Mouse (Mus musculus) embryo, embryonic 9.5 days (tissue): ENCODE results near the gene Tmem144.
A peak's percentile ranks its signal among the peaks of the same experiment; 100 is the strongest.

Source experiments
- DNase-seq: peaks from one replicate; pipeline ENCODE4 v3.0.0-alpha.2; 2017; ENCODE audit errors: extremely low spot score

Gene Tmem144

DNA sequence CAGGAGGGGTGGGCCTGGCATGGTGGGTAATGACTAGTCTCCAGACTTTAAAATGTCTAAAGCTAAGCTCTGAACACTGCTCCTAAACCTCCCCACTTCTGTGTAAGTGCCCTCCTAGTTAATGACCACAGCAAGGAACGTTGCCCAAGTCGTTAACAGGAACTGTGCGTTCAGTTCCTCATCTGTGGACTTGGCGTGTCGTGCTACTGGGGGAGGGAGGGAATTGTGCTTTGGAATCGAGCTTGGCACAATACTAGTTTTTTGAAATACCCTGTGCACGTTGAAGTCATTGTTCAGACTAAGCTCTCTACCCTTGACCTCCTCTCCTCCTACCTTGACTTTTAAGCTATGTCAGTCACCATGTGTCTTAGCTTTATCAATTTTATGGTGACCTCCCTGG, 12.3 kb upstream of the Tmem144 start:
- no peak for DNase-seq

DNA sequence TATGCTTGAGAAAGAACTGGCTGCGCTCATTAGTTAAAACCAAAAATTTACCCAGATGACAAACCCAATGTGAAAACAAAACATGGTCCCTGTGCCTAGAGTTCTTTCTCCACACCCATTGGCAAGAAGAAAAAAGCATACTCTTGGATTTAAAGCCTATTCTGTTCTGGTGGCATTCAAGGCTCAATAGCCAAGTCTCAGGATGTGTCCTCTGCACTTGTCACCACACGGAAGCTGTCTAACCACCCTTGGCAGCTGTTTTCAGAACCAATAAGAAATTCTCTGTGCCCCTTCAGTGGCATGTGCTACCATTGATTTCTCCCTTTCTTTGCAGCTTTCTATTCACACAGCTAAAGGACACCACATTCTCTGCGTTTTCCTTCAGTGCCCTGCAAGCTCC, 5.6 kb upstream of the Tmem144 start:
- DNase-seq, result no peak

DNA sequence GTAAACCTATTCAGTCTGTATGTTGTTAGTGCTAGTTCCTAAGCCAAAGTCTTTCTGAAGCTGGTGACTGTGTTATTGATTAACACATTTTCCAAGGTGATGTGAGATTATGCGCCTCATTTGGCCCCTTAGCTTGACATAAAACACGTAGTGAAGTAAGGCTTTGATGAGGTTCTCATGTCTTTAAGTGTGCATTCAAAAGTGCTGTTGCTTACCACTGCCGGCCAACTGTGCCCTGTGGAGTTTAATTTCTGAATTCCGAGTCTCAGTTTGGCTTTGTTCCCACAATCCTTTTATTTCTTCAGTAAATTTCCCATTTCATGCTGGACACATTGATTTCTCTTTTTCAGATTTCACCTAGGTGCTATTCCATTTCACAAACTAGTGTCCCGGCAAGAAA, 5.2 kb upstream of the Tmem144 start:
- no peak for DNase-seq

DNA sequence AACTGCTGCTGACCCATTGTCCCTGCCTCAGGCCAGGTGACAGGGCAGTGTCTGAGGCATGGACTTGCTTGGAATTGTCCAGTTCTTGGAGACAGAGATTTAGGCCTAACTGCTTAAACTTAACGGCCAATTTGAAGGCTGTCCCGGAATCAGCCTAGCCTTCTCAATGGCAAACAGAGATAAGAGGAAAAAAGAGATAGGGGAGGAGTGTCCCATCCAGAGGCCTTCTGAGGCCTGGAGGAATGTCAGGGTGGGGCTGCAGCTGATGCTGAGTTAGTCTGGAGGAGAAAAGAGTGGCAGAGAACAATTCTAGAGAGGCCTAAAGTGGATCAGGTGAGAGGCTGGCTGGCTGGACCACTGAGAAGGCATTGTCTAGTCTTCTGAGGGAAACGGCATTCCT, 465 bp downstream of the Tmem144 start:
- no peak for DNase-seq

DNA sequence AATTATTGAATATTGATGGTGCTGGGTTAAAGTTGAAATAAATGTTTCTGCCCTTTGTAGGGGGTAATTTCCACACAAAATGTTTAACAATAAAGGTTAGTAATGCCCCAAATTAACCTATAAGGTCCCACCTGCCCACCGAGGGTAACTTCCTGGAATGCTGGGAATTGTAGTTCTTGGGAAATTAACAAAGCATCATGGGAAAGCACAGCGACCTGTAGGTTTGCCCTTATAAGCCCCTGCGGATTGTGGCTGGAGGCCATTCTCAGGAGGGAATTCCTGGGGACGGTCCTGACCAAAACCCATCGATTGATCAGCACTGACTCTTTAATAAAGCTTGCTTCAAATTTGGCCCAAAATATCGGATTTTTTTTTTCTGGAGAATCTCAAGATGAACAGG, 1.9 kb downstream of the Tmem144 start:
- DNase-seq, result no peak

DNA sequence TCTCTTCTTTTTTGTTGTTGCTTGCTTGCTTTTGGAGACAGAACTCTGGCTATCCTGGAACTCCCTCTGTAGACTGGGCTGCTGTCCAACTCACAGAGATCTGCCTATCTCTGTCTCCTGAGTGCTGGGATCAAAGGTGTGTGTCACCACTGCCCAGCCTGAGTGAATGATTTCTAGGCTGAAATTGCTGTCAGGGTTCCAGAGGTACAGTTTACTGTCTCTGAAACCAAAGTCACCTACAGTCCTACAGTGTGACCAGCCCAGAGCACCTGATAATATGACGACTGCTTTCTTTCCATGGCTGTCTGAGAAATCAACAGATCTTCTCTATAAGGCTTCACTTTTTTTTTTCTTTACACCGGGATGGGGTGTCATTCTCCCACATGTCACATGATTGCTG, 3.0 kb downstream of the Tmem144 start:
- no peak for DNase-seq

DNA sequence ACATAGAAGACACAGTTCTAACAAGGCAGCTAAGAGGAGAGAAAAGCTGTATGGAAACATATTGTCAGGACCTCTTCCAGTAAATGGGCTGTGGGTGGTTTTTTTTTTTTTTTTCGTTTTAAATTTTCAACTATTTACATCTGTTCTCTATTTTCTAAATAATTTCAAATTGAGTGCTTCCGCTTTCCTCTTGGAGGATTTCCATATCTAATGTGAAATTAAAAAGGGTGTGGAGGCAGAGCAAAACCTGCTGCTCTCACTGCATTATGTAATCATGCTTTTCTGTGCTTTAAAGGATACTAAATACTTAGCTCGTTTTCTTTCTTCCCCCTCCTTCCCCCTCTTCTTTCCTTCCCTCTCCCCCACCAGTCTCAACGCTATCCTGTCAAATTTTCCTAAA, 3.7 kb downstream of the Tmem144 start:
- no peak for DNase-seq

DNA sequence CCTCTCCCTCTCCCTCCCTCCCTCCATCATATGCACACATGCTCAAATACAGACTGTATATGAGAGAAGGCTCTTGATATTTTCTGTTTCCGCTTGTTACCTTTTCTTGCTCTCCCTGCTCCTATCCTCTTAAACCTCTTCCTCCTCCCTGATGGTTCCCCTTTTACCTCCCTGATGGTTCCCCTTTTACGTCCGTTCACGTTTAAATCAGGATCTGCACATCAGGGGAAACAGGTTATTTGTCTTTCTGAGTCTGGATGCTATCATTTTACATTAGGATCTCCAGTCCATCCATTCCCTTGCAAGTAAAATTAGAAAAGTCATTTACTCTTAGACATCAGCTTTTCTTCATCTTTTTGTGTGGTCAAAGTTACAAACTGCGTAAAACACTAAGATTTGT, 5.9 kb downstream of the Tmem144 start:
- DNase-seq, result no peak

DNA sequence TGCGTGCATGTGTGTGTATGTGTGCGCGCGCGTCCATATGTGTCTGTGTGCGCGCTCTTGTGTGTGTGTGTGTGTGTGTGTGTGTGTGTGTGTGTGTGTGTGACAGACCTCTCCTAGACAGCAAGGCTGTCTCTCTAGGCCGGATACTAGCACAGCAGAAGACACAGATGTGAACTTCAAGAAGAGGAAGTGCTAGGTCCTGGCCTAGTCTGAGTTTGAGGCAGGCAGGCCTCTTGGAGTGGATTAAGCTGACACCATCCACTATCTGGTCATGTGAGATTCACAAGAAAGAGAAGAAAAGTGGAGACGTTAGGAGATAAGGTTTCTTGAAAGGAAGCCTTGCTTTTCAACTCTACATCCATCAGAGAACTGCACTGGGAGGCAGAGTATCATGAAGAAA, 8.6 kb downstream of the Tmem144 start:
- no peak for DNase-seq

DNA sequence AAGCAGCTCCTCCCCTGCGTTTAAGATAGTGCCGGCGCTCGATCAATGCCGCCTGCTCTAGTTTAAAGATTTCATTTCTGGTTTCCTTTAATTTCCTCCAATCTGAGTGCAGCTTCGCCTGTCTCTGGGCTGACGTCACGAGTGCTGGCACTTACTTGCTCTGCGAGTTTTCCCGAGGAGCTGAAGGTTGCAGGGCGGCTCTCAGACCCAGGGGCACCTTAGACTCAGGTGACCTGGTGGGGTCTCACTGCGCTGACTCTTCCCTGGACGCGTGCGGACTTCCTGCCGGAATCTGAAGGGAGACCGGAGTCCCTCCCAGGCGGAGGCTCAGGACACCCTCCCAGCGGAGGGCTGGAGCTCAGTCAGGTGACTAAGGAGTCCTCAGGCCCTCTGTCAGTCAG, 10.0 kb downstream of the Tmem144 start:
- peak; percentile 59 for DNase-seq

DNA sequence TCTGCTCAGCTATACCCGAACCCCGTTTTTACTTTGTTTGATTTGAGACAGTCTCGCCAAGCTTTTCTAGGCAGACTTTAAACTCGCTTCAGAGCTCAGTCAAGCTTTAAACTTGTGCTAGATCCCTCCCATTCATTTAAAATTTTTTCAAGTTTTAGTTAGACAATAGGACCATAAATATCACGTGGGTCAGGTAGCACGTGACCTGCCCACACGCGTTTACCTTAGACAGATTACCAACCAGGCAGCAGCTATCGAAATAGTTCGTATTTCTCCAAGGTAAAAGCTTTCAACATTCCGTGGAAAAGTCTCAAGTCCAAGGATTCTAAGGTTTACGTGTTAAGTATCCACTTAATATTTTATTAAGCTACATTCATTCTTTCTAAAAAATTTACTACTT, 10.4 kb downstream of the Tmem144 start:
- DNase-seq, result peak; percentile 67

DNA sequence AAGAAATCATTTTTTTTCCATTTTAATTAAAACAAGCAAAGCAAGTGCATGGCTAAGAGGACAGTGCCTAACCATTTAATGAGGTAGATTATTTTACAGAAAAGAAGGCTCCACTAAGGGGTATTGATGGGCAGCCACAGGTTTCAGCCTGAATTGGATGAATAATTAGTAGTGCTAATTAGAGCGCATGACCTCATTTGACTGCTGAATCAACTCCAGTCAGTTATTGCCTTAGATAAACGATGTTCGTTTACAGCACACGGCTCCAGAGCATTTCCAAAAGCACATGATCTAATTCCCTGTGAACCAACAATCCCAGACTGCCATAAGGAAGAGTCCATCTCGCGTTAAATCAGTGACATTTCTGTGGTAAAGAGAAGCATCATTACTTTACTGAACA, 11.1 kb downstream of the Tmem144 start:
- no peak for DNase-seq

DNA sequence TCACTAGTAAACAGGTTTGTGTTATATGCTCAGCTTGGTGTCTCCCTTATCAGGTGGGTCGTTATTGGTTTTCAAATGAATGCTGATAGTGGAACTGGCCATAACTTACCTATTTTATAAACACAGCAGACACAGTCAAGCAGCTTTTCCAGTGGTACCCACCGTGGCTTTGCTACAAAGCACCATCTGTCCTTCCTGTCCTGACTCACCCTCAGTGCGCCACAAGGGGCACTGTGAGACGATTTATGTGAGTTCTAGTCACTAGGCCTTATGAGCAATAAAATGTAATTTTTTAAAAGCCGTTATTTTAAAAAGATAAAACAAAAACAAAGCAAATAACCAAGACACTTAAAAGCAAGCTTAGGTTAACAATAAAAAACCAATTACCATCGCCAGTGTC, 13.8 kb downstream of the Tmem144 start:
- no peak for DNase-seq

DNA sequence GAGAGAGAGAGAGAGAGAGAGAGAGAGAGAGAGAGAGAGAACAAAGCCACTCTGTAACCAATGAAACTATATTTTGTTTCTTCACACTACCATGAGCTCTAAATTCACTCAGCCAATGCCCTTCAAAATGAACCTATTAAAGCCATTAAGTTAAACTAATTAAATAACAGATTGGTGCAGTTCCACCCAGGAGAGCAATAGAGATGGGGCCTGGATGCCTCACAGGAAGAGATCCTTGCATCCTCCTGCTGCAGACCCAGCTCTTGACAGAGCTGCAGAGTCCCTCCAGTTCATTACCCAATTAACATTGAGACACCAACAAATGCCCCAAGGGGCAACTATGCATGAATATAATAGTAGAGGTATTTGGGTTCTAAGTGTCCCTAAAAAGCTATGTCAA, 23.3 kb downstream of the Tmem144 start:
- no peak for DNase-seq

DNA sequence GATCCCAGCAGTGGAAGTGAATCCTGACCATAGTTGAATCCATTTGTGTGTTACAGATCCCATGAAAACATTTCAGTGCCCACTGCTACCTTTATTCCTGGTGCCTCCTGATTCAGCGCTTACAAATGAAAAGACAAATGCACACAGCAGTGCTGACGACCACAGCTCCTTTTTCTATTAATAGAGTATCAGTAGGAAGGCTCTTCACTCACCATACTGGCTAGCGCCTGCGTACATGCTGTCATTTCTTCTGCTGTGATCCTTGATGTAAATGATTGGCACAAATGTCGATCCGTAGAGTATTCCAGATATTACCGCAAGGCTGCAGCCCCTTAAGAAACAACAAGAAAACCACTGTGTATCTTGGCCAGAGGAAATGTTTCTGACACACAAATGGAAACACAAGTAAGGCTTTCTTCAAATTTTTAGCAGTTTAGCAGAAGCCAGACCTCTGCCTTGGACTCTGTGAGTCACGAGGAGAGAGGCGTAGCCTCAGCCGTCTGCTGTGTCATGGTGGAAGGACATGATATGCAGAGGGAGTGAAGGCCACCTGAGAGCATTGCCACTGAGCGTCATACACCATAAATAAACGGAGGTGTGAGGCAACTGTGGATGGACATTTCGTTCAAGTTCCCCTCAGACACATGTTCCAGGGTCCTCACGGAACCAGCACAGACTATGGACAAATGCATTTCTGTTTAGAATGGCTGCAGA, 27.3 kb downstream of the Tmem144 start:
- DNase-seq, result no peak

DNA sequence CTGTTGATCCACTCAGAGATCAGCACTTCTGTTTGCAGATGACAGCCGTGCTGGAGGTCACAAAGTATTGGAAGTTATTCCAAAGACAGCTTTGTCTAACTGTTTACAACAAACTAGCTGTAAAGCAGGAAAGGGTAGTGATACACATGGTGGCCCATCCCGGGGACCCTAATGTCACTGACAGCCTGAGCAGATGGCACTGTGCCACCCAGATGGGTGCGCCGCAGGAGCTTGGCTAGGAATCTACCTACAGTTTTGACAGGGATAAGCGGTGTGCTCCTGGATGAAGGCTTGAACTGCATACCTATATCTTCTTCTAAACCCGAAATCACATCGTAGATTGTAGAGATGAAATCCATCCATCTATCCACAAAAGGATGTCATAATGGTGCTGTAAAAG, 29.4 kb downstream of the Tmem144 start:
- no peak for DNase-seq

DNA sequence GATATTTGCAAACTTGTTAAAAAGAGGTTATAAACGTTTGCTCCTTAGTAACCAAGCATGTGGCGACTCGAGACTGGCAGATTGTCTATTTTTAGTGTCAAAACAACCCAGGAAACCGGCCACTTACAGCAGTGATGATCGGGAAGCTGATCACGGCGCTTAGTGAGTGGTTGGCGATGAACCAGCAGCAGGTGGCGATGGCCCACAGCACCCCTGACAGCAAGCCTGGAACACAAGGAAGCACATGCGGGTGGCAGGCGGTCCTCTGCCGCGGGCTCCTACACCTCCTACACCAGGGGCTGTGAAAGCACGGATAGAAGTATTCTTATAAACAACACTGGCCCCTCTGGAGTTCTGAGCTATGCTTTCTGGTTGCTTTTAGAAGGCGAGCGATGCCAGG, 31.4 kb downstream of the Tmem144 start:
- no peak for DNase-seq

DNA sequence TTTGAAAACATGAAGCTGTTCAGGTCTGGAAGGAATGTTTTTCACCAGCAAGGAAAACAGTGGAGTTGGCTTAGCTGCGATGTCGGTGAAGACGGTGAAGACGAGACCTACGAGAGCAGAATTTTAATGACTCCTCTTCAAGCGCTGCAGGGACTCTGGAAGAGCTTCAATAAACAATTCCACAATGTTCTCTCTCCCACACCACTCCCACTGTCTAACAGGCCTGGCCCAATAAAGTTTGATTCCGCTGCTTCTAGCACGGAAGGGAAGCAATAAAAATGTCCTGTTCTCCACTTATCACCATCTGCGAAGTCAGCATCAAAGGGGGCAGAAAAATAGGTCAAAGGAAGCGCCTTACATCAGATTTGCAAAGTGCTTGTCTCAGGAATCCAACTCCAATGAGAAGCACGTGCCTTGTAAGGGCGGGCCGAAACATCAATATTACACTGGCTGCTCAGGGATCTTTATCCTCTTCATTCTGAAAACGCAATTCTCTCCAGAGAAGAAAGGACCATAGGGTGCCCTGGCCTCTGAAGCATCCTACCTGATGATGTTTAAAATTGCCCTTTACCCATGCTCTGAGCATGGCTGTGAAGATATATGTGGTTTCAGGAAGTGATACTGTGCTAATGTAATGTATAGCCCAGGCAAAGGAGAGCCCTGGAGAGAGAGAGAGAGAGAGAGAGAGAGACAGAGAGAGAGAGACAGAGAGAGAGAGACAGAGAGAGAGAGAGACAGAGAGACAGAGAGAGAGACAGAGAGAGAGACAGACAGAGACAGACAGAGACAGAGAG, 34.2 kb downstream of the Tmem144 start:
- DNase-seq, result no peak

DNA sequence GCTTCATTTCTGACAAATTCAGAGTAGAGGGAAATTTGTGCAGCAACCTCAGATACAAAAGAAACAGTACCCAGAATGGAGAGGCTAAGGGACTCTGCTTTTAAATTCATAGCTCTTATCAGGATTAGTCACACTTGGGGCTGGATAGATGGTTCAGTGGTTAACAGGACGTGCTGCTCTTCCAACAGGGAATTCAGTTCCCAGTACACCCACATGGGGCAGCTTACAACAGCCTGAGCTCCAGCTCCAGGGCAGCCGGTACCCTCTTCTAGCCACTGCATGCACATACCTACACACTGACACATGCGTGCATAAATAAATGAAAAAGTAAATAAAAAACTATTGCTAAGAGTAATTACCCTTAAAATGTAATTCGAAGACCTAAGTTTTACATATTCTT, 36.3 kb downstream of the Tmem144 start:
- DNase-seq, result no peak

DNA sequence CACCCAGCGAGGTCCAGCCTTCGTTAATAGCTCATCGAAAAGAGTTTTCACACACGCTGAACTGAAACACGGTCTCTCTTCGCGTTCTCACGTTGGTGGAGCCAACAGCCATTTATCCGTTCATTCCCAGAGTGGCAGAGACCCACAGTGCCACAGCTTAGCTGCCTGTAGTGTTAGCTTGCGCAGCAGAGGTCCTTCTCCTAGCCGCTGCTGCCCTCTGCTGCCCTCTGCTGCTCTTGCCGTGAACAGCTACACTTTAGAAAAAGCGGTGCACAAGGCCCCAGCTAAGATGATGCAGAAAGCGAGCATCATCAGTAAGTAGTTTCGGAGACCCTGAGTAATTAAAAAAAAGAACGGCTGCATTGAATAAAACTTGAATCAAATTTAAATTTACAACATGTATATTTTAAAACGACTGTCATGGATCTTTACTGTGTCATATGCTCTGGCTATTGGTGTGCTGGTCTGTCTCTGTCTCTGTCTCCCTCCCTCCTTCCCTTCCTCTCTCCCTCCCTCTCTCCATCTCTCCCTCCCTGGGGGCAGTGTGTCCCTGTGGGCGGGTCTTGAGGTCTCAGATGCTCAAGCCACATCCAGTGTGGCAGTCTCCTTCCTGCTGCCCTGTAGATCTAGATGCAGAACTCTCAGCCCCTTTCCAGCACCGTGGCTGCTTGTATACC, 38.6 kb downstream of the Tmem144 start:
- DNase-seq, result peak; percentile 72

DNA sequence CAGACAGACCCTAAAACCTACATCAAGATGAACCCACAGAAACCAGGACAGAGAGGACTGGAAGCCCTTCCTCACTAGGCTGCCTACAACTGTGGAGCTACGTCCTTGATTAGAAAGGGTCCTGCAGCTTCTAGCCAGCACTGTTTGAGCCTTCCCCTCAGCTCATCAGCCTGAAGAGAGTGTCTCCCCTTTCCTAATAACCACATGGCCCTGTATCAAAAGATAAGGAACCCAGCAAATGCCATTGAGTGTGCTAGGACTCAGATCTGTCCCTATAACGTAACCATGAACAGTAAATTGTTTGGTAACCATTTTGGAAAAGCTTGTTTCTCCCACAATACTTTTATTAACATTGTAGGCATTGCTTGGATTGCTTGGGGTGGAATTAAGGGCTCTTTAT, 40.5 kb downstream of the Tmem144 start:
- no peak for DNase-seq

DNA sequence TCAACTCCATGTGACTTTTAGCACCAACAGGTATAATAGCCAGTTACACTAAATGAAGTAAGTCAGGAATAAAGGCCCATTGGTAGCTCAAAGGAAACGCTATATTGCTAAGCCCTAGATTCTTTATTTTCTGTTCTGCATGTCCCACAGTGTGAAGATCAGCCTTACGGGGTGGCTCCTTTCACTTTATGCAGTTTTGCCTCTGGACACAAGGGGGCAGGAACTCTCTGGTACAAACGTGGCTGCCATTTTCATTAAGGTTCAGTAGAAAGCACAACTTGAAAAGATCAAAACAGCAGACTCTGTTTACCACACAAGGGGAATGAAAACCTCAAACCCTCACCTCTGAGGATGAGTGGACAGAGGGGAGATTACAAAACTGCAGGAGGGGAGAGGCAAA, 40.9 kb downstream of the Tmem144 start:
- no peak for DNase-seq

DNA sequence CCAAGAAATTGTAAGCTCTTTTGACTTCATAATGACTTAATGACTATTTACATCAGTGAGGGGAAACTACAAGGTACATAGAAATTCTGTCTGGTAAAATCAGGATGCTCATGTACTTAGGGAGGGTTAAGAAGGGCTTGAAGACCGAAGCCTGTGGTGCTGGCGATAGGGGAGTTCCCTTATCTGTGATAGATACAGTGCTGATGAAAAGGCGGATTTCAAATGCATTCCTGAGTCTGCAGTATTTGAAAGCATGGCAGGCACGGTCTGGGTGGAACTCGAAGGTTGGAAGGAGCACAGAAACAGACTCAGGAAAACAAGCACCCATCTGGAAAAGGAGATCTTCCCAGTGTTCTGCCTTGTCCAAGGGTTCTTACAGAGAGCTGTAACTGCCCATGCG, 42.0 kb downstream of the Tmem144 start:
- DNase-seq, result no peak
